Mouse (Mus musculus) embryonic fibroblast, embryonic 13.5 days (primary cell): ENCODE measurements at regions not wholly inside any gene's neighbourhood (a gene's known extent, or its start where the extent isn't known, plus 50 kb on each side); places are given as distances from the start of the nearest gene placed in this dataset.
"Not testable (repeated sequence)": the region's sequence is repeated elsewhere in the genome, so short reads cannot be mapped to it uniquely, and the experiment has no call there.

Source experiments
- H3K27ac ChIP-seq: 2 replicates; pipeline ENCODE4 v1.5.1; 2012; ENCODE audit warnings: low read length, control low read depth, inconsistent platforms; ENCODE audit not compliant: insufficient read depth
- H3K4me1 ChIP-seq: 2 replicates; pipeline ENCODE4 v1.6.1; 2011; ENCODE audit warnings: low read length; ENCODE audit not compliant: control insufficient read depth, insufficient read depth
- H3K4me3 ChIP-seq: 2 replicates; pipeline ENCODE4 v1.5.1; 2011; ENCODE audit warnings: mild to moderate bottlenecking, control low read depth, low read length; ENCODE audit not compliant: insufficient read depth
- CTCF ChIP-seq: IDR thresholded peaks from 2 replicates; pipeline ENCODE4 v1.5.1; 2011; ENCODE audit warnings: mild to moderate bottlenecking, control low read depth, low read length, moderate library complexity, borderline replicate concordance; ENCODE audit not compliant: insufficient read depth
- POLR2A ChIP-seq: IDR thresholded peaks from 2 replicates; pipeline ENCODE4 v1.6.1; 2011; ENCODE audit warnings: low read depth, mild to moderate bottlenecking, control low read depth, low read length, moderate library complexity

DNA sequence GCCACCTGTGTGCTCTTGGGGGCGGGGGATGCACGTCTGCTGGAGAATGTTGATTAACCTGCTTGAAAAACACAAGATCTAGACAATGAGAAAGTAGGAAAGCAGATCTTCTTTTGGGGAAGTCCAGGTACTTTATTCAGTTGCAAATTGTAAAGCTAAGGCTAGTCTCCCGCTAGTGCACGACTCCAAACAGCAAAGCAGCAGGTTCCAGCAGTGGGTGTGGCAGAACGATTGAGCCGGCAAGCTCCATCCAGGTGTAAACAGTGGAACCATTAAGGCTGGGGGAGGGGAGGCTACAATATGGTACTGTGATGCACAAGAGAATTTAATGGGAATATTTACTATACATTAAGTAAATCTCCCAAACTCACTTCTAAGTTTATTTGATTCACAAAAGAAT, 448.6 kb upstream of the Cobl start:
- not testable (repeated sequence) for H3K4me1 ChIP-seq, H3K4me3 ChIP-seq, H3K27ac ChIP-seq

GRCm38 (mm10) chr11:12873712-12874111, 409.0 kb upstream of the Cobl start:
- no peak overlapping the region for H3K27ac ChIP-seq
- H3K4me1 ChIP-seq, result no peaks in the 10 kb centered on the region
- TF ChIP-seq CTCF, result no peak
- no peak for TF ChIP-seq POLR2A
- H3K4me3 ChIP-seq, result no peak overlapping the region

- TF ChIP-seq POLR2A (no peak), CTCF (no peak)
- Histone ChIP-seq H3K27ac (no peak overlapping the region), H3K4me3 (no peak overlapping the region), H3K4me1 (peaks cover 5% of the 10 kb centered on the region)
These were observed 408.0 kb upstream of the Cobl start for GRCm38 (mm10) chr11:12872802-12873201.

- Histone ChIP-seq H3K27ac (no peak overlapping the region), H3K4me3 (no peak overlapping the region), H3K4me1 (peaks cover 5% of the 10 kb centered on the region)
- TF ChIP-seq CTCF (no peak), POLR2A (no peak)
These were observed 407.6 kb upstream of the Cobl start for GRCm38 (mm10) chr11:12872399-12872798.

- peaks cover 5% of the 10 kb centered on the region for H3K4me1 ChIP-seq
- no peak for TF ChIP-seq CTCF
- TF ChIP-seq POLR2A, result no peak
These were observed 402.8 kb upstream of the Cobl start for GRCm38 (mm10) chr11:12867541-12867940.

DNA sequence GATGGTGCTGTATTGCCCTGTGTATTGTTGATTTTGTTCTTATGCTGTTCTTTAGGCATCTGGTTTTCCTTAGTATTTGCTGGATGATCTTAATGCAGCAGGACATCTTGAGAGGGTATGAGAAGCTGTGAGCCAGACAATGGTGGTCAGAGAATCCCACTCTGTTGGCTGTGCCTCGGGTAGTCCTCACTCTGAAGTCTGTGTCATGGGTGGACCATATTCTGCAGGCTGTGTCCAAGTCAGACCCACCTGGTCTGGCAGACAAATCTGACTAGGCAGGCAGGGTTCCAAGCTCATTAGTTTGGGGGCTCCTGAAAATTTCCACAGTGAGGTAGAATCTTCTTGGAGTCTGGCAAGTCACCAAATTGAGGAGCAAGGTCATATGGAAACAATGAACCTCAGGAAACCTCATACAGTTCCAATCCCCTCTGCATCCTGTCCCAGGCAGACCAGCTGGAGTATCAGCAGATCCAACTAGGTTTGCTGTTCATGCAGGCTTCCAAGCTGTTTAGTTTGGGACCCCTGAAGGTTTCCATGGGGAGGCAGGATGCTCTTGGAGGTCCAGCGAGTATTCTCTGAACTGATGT, 400.4 kb upstream of the Cobl start:
- Histone ChIP-seq H3K4me3 (no peak overlapping the region), H3K4me1 (peaks cover 5% of the 10 kb centered on the region), H3K27ac (no peak overlapping the region)
- TF ChIP-seq POLR2A, result no peak
- no peak for TF ChIP-seq CTCF

More at GRCm38 (mm10) chr11:12867541-12867940, 402.8 kb upstream of the Cobl start:
- Histone ChIP-seq H3K4me3 (no peak overlapping the region), H3K27ac (peak overlapping the region; percentile 73)

- Histone ChIP-seq H3K27ac (no peak overlapping the region), H3K4me1 (no peaks in the 10 kb centered on the region), H3K4me3 (no peak overlapping the region)
- no peak for TF ChIP-seq POLR2A
- TF ChIP-seq CTCF, result no peak
These were observed 394.7 kb upstream of the Cobl start for GRCm38 (mm10) chr11:12859344-12859930.

- TF ChIP-seq POLR2A, result no peak
- TF ChIP-seq CTCF, result no peak
- no peaks in the 10 kb centered on the region for H3K4me1 ChIP-seq
- no peak overlapping the region for H3K27ac ChIP-seq
- no peak overlapping the region for H3K4me3 ChIP-seq
These were observed 393.6 kb upstream of the Cobl start for GRCm38 (mm10) chr11:12858274-12858884.

DNA sequence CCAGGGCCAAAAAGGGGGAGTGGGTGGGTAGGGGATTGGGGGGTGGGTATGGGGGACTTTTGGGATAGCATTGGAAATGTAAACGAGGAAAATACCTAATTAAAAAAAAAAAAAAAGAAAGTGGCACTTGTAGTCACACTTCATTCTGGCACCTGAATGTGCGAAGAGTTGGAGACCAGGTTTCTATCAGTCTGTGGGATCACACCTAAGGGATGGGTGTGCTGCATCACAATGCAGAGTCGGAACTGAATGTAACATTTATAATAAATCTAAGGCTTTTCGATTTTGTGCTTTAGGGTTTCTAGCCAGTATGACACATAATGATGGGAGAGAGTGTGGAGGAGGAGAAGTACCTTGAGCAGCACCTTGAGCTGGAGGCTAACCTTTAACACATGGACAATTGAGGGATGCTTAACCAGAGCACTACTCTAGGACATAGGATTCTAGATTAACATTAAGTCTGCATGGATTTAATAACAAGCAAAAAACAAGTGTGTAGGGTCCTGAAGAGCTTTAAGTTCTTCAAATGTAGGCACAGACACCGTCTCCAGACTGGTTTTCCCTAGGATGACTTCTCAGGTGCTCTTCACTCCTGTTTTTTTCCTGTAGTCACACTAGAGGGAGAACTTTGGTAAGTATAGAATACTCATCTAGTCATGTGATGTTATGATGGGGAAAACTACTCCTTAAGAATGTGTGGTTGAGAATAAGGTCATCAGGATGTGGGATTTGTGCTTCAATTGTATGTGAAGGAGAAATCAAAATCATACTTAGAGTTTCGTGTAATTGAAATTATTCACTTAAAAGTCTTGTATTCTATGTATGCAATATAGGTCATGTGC, 392.8 kb upstream of the Cobl start:
- Histone ChIP-seq H3K4me1 (no peaks in the 10 kb centered on the region), H3K4me3 (no peak overlapping the region), H3K27ac (no peak overlapping the region)
- no peak for TF ChIP-seq CTCF

DNA sequence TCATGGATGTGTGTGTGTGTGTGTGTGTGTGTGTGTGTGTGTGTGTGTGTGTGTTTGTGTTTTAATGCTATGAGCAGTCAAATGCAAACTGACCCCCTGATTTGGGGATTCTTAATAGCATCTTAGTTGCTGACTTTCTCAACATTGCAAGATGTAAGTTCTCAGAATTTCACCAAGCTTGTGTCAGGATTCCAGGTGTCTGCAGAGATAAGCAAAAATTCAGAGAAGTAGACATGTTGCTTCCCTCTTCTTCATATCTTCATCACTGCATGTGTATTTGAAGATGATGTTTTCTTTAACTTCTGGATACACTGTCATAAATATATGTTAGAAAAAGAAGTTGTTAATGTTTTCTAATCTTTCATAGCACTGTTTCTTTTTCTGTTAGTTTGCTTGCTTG, 383.0 kb upstream of the Cobl start:
- Histone ChIP-seq H3K27ac (no peak overlapping the region), H3K4me1 (no peaks in the 10 kb centered on the region), H3K4me3 (no peak overlapping the region)
- TF ChIP-seq CTCF, result no peak
- no peak for TF ChIP-seq POLR2A
